Mouse (Mus musculus): ENCODE results near the gene Dgkz. TPM values are rescaled to one million over a fixed set of nuclear protein-coding genes. Genes with fewer than 3 reads are reported as not detected.

The Dgkz gene
- total RNA-seq, 2 experiments from 2014 or later: 513 to 526 TPM

DNA sequence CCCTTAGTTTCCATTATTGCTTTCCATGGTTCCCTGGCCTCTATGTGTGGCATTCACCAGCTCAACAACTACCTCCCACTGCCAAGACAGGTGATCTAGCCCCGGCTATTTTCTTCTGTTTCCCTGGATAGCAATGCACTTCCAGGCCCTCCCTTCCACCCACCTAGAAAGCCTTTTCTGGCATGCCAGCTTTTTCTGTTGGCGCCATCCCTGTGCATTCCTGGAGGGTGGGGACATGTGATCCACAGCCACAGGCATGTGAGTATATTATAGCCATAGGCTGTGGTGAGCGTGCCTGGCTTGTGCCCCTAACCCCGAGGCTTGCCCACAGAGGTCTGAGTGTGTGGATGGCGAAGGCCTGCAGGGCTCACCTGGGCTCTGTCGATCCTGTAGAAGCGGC lies 39.5 kb downstream of the Dgkz start:
- DNase-seq (ENCODE audit: low spot score in 2 of 2): no peak
- TF ChIP-seq CTCF (conservative IDR thresholded peaks at IDR 0.05): no peak
- Histone ChIP-seq H3K4me3 (no peak overlapping the region), H3K27ac (no peak overlapping the region)

DNA sequence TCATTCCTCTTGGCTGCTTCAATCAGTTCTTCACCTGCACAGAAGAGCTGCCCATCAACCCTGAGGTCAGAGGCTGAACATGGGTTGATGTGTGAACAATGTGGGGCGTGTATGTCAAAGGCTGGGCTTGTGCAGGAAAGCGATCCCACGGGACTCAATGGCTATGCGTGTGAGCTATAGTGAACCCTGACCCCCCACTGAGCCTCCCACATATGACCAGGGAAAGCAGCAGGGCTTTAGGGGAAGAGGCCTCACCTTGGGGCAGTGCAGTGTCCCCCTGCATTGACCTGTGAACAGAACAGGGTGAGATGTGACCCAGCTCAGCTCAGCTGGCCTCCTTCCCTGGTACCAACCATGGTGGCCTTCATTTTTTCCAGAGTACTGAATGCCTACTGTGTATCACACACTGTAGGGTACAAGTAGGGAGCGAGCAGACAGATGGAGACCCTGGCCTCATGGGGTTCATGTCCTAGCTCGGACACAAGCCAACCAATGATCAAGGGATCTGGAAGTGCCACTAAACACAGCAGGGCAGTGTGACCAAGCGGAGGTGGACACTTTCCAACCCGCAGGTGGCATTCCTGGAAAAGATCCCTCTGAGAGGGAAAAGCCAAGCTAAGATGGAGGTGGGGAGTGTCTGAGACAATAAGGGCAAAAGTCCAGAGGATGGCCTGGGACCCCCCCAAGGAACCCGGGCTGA lies 40.7 kb downstream of the Dgkz start:
- Histone ChIP-seq H3K4me3 (no peak overlapping the region), H3K27ac (no peak overlapping the region)
- no peak for DNase-seq (ENCODE audit: low spot score in 2 of 2)
- no peak for TF ChIP-seq CTCF (conservative IDR thresholded peaks at IDR 0.05)

DNA sequence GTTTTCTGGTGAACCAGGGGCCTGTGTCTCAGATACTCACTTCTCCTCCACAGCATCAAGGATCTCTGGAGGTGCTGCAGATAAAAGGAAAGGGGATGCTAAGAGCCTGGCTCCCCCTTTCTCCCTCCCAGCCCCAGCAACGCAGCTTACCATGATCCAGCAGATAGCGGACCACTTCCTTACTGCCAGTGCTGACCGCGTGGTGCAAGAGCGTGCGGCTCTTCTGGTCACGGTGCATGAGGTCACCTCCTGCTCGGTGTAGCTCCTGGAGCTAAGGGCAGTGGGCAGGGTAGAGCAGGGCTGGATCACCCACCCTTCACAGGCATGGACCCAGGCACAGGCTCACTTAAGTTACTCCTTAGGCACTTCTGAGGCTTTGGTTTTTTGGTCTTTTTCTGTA lies 41.6 kb downstream of the Dgkz start:
- H3K4me3 ChIP-seq: no peak overlapping the region
- TF ChIP-seq CTCF (conservative IDR thresholded peaks at IDR 0.05): no peak
- H3K27ac ChIP-seq: no peak overlapping the region
- DNase-seq (ENCODE audit: low spot score in 2 of 2): no peak

DNA sequence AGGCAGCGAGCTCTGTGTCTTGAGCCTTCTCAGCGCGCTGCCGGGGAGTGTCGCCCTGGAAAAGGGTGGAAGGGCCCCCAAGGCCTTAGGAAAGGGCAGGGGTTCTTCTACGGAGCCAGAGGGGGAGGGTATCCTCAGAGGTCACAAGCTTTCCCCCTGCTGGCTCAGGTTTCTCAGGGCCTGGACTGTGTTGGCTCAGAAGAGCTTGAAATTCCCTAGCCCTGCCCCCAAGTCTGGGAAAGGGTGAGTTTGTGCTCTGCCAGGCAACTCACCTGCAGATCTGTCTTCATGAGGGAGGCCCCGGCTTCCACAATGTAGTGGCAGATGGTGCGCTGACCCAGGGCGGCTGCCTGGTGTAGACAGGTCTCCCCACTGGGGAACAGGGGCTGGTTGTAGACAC lies 42.2 kb downstream of the Dgkz start:
- H3K4me3 ChIP-seq: no peak overlapping the region
- TF ChIP-seq CTCF (conservative IDR thresholded peaks at IDR 0.05): no peak
- no peak for DNase-seq (ENCODE audit: low spot score in 2 of 2)
- no peak overlapping the region for H3K27ac ChIP-seq

DNA sequence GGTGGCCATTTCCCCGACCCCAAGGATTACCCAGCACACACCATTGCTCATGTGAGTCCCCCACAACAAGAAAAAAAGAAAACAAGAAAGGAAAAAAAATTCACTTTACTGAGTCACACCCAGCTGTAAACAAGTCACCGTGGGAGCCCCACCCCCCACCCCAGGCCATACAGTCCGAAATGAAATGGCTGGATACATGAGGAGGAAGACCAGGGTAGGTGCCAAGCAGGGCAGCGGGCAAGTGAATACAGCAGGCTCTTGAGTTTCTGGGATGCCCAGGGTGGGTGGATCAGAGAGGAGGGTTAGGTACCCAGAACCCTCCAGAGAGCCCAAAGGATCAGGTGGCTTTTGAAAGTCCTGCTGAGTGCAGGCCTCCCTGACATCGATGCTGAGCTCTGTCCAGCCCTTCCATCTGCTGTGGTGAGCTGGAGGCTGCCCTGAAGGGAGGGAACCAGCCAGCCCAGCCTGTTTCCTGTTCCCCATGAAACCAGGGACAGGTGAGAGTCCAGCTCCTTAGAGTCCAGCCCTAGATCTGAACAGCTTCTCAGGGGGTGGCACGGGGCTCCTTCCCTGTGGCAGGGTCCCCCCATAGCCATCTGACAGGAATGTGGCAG lies 42.8 kb downstream of the Dgkz start:
- no peak for TF ChIP-seq CTCF (conservative IDR thresholded peaks at IDR 0.05)
- Histone ChIP-seq H3K4me3 (no peak overlapping the region), H3K27ac (no peak overlapping the region)
- no peak for DNase-seq (ENCODE audit: low spot score in 2 of 2)

DNA sequence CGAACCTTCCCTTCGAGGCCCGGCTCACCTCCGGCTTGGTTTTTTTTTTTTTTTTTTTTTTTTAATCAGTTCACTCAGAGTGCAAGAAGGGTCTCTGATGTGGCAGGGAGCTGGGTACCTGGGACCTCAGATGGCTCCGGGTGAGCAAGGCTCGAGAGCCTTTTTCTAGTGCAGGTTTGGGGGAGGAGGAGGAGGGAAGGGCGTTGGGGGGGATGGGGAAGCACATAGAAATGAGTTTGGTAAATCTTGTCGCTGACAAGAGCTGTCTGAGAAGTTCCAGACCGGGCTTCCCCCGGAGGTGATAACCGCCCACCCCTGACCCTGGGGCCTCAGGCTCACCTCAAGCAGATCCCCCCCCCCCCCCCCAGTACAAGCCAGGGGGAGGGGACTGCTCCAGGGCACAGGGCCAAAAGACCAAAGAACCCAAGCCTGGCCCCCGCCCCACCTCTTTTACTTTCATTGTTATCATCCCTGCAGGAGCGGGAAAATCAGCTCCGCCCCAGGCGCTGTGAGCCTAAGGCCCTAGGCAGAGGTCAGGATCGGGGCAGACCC lies 43.4 kb downstream of the Dgkz start, which contains the start of gene Mdk:
Mdk (minus strand) TSS at position 138 of the 552 bp plus-strand sequence.
- peak within 1 kb of the TSS; percentile 80; the same call in 1 of the 2 replicates for H3K27ac ChIP-seq

DNA sequence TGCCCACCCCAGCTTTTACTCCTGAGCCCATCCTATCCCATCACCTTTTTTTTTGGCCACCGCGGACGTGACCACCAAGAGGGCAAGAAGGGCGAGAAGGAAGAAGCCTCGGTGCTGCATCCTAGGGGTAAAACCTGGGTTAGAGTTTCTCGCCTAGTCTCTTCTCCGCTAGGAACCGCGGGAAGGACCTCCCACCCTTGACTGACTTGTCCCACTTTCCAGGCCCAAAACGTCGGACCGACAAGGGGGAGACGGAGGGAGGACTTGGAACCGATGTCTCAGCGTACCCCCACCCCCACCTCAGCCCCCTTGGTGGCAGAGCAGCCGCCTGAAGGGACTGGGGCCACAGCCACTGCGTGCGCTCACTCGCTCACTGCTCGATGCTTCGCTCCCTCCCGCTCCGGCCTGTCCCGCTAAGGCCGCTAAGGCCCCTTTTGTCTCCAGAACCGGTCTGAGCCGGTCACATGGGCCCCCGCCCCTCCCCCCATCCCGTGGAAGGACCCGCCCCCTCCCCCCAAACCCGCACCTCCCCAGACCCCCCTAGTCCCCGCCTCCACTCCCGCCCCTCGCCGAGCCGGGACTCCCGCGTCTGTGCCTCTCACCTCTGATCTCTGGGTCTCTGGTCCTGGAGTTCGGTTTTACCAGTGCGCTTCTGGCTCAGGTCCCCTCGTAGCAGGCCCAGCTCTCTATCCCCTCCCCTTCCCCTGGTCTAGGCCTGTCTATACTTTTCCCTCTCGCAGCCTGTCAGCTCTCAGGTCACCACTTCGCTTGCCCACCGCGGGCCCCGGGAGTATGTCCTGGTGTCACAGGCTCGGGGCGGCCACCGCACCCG lies 44.1 kb downstream of the Dgkz start:
- H3K4me3 ChIP-seq: peak overlapping the region; percentile 48
- DNase-seq (ENCODE audit: low spot score in 2 of 2): no peak
- H3K27ac ChIP-seq: peak overlapping the region; percentile 80; the same call in 1 of the 2 replicates
- no peak for TF ChIP-seq CTCF (conservative IDR thresholded peaks at IDR 0.05)

More for the DNA sequence above, 43.4 kb downstream of the Dgkz start, which contains the start of gene Mdk:
- TF ChIP-seq CTCF (conservative IDR thresholded peaks at IDR 0.05): no peak
- H3K4me3 ChIP-seq: peak within 1 kb of the TSS; percentile 48
- no peak for DNase-seq (ENCODE audit: low spot score in 2 of 2)

DNA sequence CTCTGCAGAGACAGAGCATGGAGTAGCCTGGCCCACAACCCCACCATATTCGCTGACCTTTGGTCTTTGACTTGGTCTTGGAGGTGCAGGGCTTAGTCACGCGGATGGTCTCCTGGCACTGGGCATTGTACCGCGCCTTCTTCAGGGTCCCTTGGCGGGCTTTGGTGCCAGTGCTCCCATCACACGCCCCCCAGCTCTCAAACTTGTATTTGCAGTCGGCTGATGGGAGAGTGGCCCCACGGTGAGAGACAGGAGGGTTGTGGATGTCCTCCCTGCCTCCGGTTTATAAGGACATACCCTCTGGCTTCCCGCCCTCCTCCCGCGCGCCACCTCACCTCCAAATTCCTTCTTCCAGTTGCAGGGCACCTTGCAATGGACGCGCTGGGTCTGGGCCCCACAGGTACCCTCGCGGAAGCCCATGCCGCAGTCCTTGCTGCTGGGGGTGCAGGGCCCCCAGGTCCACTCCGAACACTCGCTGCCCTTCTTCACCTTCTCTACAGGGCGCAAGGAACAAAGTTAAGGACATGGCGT lies 44.8 kb downstream of the Dgkz start:
- no peak for DNase-seq (ENCODE audit: low spot score in 2 of 2)
- TF ChIP-seq CTCF (conservative IDR thresholded peaks at IDR 0.05): no peak
- H3K4me3 ChIP-seq: peak overlapping the region; percentile 48
- peak overlapping the region; percentile 80; the same call in 1 of the 2 replicates for H3K27ac ChIP-seq

DNA sequence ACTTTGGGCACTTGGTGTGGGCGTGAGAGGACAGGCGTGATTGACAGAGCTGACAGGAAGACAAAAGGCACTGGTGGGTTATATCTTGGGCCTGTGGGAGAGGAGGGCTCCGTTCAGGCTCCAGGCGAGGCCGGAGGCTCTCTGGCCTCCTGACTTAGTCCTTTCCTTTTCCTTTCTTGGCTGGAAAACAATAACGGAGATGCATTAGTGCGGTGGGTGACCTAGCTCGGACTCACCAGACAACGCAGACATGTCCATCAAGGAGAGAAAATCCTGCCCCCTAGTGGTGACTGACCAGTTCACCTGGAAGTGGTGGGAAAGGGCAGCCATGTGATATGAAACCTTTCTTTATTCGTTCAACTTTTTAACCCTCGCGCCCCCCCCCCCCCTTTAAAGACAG lies 45.7 kb downstream of the Dgkz start:
- Histone ChIP-seq H3K4me3 (no peak overlapping the region), H3K27ac (no peak overlapping the region)
- peak in 1 of 2 experiments; percentile 74 for DNase-seq (ENCODE audit: low spot score in 2 of 2)
- peak; percentile 79 for TF ChIP-seq CTCF (conservative IDR thresholded peaks at IDR 0.05)

DNA sequence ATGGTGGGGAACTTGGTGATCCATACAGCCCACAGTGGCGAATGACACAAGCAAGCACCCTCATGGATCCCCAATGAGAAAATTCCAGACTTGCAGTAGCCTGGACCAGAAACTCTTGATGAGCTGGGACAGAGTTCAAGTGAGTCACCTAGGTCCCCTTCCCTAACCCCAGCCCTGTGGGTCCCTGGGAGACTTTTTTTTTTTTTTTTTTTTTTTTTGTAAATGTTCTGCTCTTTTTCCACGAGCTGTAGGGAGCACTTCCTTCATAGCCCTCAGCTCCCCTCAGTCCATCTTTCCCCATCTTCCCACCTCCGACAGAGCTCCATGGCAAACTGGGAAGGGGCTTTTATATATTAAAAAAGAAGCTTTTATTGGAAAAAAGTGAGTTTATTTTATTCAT lies 46.2 kb downstream of the Dgkz start:
- H3K27ac ChIP-seq: no peak overlapping the region
- H3K4me3 ChIP-seq: no peak overlapping the region
- TF ChIP-seq CTCF (conservative IDR thresholded peaks at IDR 0.05): no peak
- DNase-seq (ENCODE audit: low spot score in 2 of 2): no peak

DNA sequence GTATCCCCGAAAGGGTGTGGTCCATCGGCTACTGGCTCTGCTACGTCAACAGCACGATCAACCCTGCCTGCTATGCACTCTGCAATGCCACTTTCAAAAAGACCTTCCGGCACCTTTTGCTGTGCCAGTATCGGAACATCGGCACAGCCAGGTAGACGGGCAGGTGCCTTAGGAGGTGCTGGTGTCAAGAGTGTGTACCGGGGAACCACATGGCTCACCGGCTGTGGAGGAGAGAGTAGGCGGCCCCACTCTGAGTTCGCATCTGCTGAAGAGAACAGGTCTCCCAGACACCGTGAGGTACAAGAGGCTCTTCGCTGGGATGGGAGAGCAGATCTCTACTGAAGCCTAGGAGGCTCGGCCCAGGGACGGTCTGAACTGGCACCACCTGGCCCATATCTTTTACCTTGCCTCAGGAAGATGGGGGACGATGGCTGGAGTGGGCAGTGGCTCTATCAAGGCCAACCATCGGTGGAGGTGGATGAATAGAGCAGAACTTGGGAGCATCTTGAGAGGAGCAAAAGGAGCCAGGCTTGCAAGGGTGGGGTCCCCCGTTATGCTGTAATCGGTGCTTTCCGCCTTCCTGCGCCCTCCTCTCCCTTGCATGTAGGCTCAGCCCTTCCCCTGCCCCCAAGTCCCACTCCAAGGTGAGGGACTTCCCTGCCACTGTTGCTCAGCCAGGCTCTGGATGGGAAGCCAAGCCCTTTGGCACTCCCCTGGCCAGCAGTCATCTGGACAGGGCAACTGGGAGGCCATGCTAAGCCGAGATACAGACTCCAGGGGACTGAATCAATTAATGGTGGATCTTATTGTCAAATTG lies 46.9 kb downstream of the Dgkz start:
- no peak for DNase-seq (ENCODE audit: low spot score in 2 of 2)
- TF ChIP-seq CTCF (conservative IDR thresholded peaks at IDR 0.05): no peak
- peak overlapping the region; percentile 43; the same call in 1 of the 2 replicates for H3K27ac ChIP-seq
- H3K4me3 ChIP-seq: peak overlapping the region; percentile 23; the same call in 1 of the 2 replicates

Measured in layer of hippocampus, adult 2 months (tissue).